Mouse (Mus musculus) right cerebral cortex, postnatal 10 days (tissue): ENCODE data around the gene Eapp.
"Not testable (repeated sequence)": the region's sequence is repeated elsewhere in the genome, so short reads cannot be mapped to it uniquely, and the experiment has no call there.

Experiments used
- DNase-seq, 2 experiments: peaks; one replicate each; pipeline ENCODE4 v3.0.0; 2021; ENCODE audit warnings: low spot score in 2 of 2

Gene Eapp

GRCm38 (mm10) chr12:54695511-54696241 is at the start of gene Eapp:
TSS of gene Eapp (minus strand) at chr12:54695897.
- peak; percentile 98 to 99 for DNase-seq

- not testable (repeated sequence) for DNase-seq
These were observed 43.1 kb upstream of the Eapp start for GRCm38 (mm10) chr12:54738661-54739243.

GRCm38 (mm10) chr12:54737891-54738660 is 42.4 kb upstream of the Eapp start:
- not testable (repeated sequence) for DNase-seq

- peak; percentile 68 to 71 for DNase-seq
These were observed 38.8 kb upstream of the Eapp start for GRCm38 (mm10) chr12:54734307-54735131.

- DNase-seq: not testable (repeated sequence)
These were observed 33.7 kb upstream of the Eapp start for GRCm38 (mm10) chr12:54729140-54730059.

GRCm38 (mm10) chr12:54718871-54719786 is 23.4 kb upstream of the Eapp start:
- not testable (repeated sequence) for DNase-seq

- peak in 1 of 2 experiments; percentile 16 for DNase-seq
These were observed 21.8 kb upstream of the Eapp start for GRCm38 (mm10) chr12:54717516-54717915.

- peak; percentile 77 to 79 for DNase-seq
These were observed 18.3 kb upstream of the Eapp start for GRCm38 (mm10) chr12:54713822-54714626.

GRCm38 (mm10) chr12:54710494-54710879 is 14.8 kb upstream of the Eapp start:
- DNase-seq: peak; percentile 77 to 91

GRCm38 (mm10) chr12:54709691-54710493 is 14.2 kb upstream of the Eapp start:
- DNase-seq: not testable (repeated sequence)

- DNase-seq: no peak
These were observed 3.7 kb upstream of the Eapp start for GRCm38 (mm10) chr12:54699394-54699793.

- DNase-seq: peak in 1 of 2 experiments; percentile 48
These were observed 2.1 kb upstream of the Eapp start for GRCm38 (mm10) chr12:54697791-54698250.

- DNase-seq: peak in 1 of 2 experiments; percentile 59
These were observed 1.4 kb upstream of the Eapp start for GRCm38 (mm10) chr12:54697003-54697597.

GRCm38 (mm10) chr12:54696242-54697002 is 725 bp upstream of the Eapp start:
- peak; percentile 97 for DNase-seq

GRCm38 (mm10) chr12:54694847-54695510 is 718 bp downstream of the Eapp start:
- no peak for DNase-seq

- DNase-seq: no peak
These were observed 6.6 kb downstream of the Eapp start for GRCm38 (mm10) chr12:54689082-54689481.
